Mouse (Mus musculus): ENCODE data around the gene Sept9.

Sept9 gene

GRCm38 (mm10) chr11:117266906-117267721 is 67.7 kb downstream of the Sept9 start:
- DNase-seq: peak; percentile 35 to 48

- no peak for DNase-seq
Observed at GRCm38 (mm10) chr11:117267828-117268227, 68.4 kb downstream of the Sept9 start.

GRCm38 (mm10) chr11:117268304-117268956 is 69.0 kb downstream of the Sept9 start:
- no peak for DNase-seq

- no peak for DNase-seq
Observed at GRCm38 (mm10) chr11:117269053-117269702, 69.7 kb downstream of the Sept9 start.

- DNase-seq: no peak
Observed at GRCm38 (mm10) chr11:117269946-117270345, 70.5 kb downstream of the Sept9 start.

GRCm38 (mm10) chr11:117274973-117275372 is 75.5 kb downstream of the Sept9 start:
- DNase-seq: no peak

- peak; percentile 84 to 91 for DNase-seq
Observed at GRCm38 (mm10) chr11:117275999-117276398, 76.5 kb downstream of the Sept9 start.

- DNase-seq: peak; percentile 38 to 40
Observed at GRCm38 (mm10) chr11:117276946-117277345, 77.5 kb downstream of the Sept9 start.

GRCm38 (mm10) chr11:117278113-117278512 is 78.7 kb downstream of the Sept9 start:
- DNase-seq: no peak

GRCm38 (mm10) chr11:117278514-117278913 is 79.1 kb downstream of the Sept9 start:
- no peak for DNase-seq

- peak; percentile 66 to 71 for DNase-seq
Observed at GRCm38 (mm10) chr11:117279993-117280392, 80.5 kb downstream of the Sept9 start.

- no peak for DNase-seq
Observed at GRCm38 (mm10) chr11:117283048-117283888, 83.8 kb downstream of the Sept9 start.

GRCm38 (mm10) chr11:117283889-117284450 is 84.5 kb downstream of the Sept9 start:
- DNase-seq: no peak

- DNase-seq: peak; percentile 72 to 75
Observed at GRCm38 (mm10) chr11:117284721-117285605, 85.5 kb downstream of the Sept9 start.

GRCm38 (mm10) chr11:117285606-117285931 is 86.1 kb downstream of the Sept9 start:
- DNase-seq: no peak

- DNase-seq: no peak
Observed at GRCm38 (mm10) chr11:117287792-117288191, 88.3 kb downstream of the Sept9 start.

GRCm38 (mm10) chr11:117288765-117289164 is 89.3 kb downstream of the Sept9 start:
- no peak for DNase-seq

- no peak for DNase-seq
Observed at GRCm38 (mm10) chr11:117291271-117292059, 92.0 kb downstream of the Sept9 start.

- no peak for DNase-seq
Observed at GRCm38 (mm10) chr11:117292446-117292845, 93.0 kb downstream of the Sept9 start.

GRCm38 (mm10) chr11:117295266-117295665 is 95.8 kb downstream of the Sept9 start:
- DNase-seq: no peak

GRCm38 (mm10) chr11:117296116-117296499 is 96.6 kb downstream of the Sept9 start:
- DNase-seq: no peak
